In the genomic region with DNA sequence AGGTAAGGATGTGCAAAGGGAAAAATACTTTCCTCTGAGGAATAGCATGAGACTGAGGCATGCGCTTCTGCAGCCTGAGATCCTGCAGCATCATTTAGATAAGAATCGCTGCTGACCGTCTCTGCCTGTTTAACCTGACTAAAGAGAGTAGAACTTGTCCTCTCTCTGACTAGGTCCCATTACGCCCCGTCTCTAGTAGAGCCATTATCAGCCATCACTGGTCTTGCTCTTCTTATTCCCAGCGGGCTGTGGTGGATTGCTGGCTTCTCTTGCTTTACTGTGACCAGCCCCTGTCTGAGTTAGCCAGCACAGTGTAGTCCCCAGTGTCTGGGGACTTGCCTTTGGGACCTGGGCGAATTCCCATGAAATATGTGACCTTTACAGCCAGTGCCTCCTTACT, we compare ENCODE assay signal across 14 mouse cellular contexts.
"Had no signal": no experiment of that assay in that cellular context is flagged by ENCODE, and none has a peak within 500 bp of the region (broad histone marks: within the 10 kb centered on the region; RNA-seq: fewer than 3 reads in every experiment).

No protein-coding gene starts in this region.

- H3K36me3 ChIP-seq: kidney, embryonic 15.5 days; limb, embryonic 15.5 days; liver, embryonic 13.5 days; lung, embryonic 15.5 days; midbrain, embryonic 12.5 days; neural tube, embryonic 15.5 days had no signal

- H3K27me3 ChIP-seq: kidney, embryonic 15.5 days; limb, embryonic 15.5 days; liver, embryonic 13.5 days; lung, embryonic 15.5 days; neural tube, embryonic 15.5 days had no signal

- H3K9me3 ChIP-seq: kidney, embryonic 15.5 days; limb, embryonic 15.5 days; liver, embryonic 13.5 days; lung, embryonic 15.5 days; midbrain, embryonic 12.5 days; neural tube, embryonic 15.5 days had no signal

- H3K27ac ChIP-seq: kidney, embryonic 15.5 days; limb, embryonic 15.5 days; liver, embryonic 13.5 days; lung, embryonic 15.5 days; midbrain, embryonic 12.5 days; neural tube, embryonic 15.5 days had no signal

- ATAC-seq: liver, postnatal 0 days had no signal

- H3K4me2 ChIP-seq: kidney, embryonic 15.5 days; limb, embryonic 15.5 days; liver, embryonic 13.5 days; lung, embryonic 15.5 days; midbrain, embryonic 12.5 days; neural tube, embryonic 15.5 days had no signal

- H3K4me3 ChIP-seq: kidney, embryonic 15.5 days; limb, embryonic 15.5 days; liver, embryonic 13.5 days; lung, embryonic 15.5 days; midbrain, embryonic 12.5 days; neural tube, embryonic 15.5 days had no signal

- H3K9ac ChIP-seq: kidney, embryonic 15.5 days; limb, embryonic 15.5 days; liver, embryonic 13.5 days; liver, postnatal 0 days; lung, embryonic 15.5 days; midbrain, embryonic 12.5 days; neural tube, embryonic 15.5 days had no signal

- H3K4me1 ChIP-seq: limb, embryonic 15.5 days; neural tube, embryonic 15.5 days had no signal

- DNase-seq: kidney, adult 18-20 months; kidney, postnatal 14 days; layer of hippocampus, adult 9-11 months; layer of hippocampus, postnatal 36 days; liver, embryonic 13.5 days; liver, postnatal 0 days; spleen, adult 18-20 months; thymus, adult 18-20 months; thymus, postnatal 14 days had no signal
